Mouse (Mus musculus): ENCODE data around the gene Zbtb5. TPM values are rescaled to one million over a fixed set of nuclear protein-coding genes. Genes with fewer than 3 reads are reported as not detected.
"Not testable (repeated sequence)": the region's sequence is repeated elsewhere in the genome, so short reads cannot be mapped to it uniquely, and the experiment has no call there.

Zbtb5 gene
- polyA plus RNA-seq, 1 experiment = 26.7 TPM

DNA sequence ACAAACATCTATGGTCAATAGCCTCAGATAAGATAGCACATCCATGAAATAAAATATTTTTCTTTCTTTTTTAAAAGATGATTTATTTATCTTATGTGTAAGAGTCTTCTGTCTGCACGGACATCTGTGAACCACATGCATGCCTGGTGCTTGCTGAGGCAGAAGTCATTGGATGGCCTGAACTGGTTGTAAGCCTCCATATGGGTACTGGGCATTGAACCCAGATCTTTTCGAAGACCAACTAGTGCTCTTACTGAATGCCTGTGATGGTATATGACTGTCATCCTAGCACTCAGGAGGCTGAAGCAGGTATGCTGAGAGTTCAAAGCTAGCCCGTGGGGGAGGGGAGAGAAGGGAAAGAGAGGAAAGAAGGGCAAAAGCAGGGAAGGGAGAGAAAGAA lies 14.1 kb downstream of the Zbtb5 start:
- peaks cover 14% of the 10 kb centered on the region for H3K36me3 ChIP-seq (ENCODE audit: control insufficient read depth, insufficient read depth, low read length)
- H3K4me3 ChIP-seq (ENCODE audit: control insufficient read depth, insufficient read depth, low read length) = no peak overlapping the region
- H3K27ac ChIP-seq (ENCODE audit: control insufficient read depth, insufficient read depth, low read length) = no peak overlapping the region
- WGBS = 94% methylated on average over 3 of the region's 3 CpGs
- no peak for DNase-seq
- H3K27me3 ChIP-seq (ENCODE audit: control insufficient read depth, insufficient read depth, low read length) = no peaks in the 10 kb centered on the region
- no peaks in the 10 kb centered on the region for H3K4me1 ChIP-seq (replicated peaks; ENCODE audit: control insufficient read depth, insufficient read depth, low read length)
- TF ChIP-seq POLR2A (IDR thresholded peaks at IDR 0.05; ENCODE audit: control insufficient read depth, extremely low read depth, insufficient read depth, low read length, poor library complexity) (no peak), CTCF (IDR thresholded peaks at IDR 0.05; ENCODE audit: borderline replicate concordance, control insufficient read depth, extremely low read depth, insufficient read depth, low read length, poor library complexity) (no peak)

DNA sequence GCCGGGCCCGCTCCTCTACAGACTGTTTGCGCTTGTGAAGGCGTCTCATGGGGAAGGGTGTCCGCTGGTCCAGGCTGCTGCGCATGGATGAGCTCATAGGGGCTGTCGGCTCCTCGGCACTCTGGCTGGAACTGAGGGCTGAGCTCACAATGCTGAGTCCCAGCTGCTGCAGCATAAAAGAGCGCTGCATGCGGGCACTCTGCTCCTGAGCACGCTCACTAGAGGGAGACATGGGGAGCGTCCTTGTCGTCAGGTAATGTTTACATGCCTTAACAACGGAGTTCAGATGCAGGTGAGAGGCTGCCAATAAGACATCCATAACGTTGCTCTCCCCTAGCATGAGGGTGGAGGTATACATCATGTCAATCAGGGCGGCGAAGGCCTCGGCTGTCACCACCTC lies 17.4 kb downstream of the Zbtb5 start:
- H3K27me3 ChIP-seq (ENCODE audit: control insufficient read depth, insufficient read depth, low read length) = no peaks in the 10 kb centered on the region
- WGBS = 96% methylated on average over 18 of the region's 18 CpGs
- H3K4me1 ChIP-seq (replicated peaks; ENCODE audit: control insufficient read depth, insufficient read depth, low read length) = no peaks in the 10 kb centered on the region
- peaks cover 27% of the 10 kb centered on the region for H3K36me3 ChIP-seq (ENCODE audit: control insufficient read depth, insufficient read depth, low read length)
- no peak overlapping the region for H3K4me3 ChIP-seq (ENCODE audit: control insufficient read depth, insufficient read depth, low read length)
- no peak overlapping the region for H3K27ac ChIP-seq (ENCODE audit: control insufficient read depth, insufficient read depth, low read length)
- DNase-seq = no peak
- TF ChIP-seq CTCF (IDR thresholded peaks at IDR 0.05; ENCODE audit: borderline replicate concordance, control insufficient read depth, extremely low read depth, insufficient read depth, low read length, poor library complexity) (no peak), POLR2A (IDR thresholded peaks at IDR 0.05; ENCODE audit: control insufficient read depth, extremely low read depth, insufficient read depth, low read length, poor library complexity) (no peak)

DNA sequence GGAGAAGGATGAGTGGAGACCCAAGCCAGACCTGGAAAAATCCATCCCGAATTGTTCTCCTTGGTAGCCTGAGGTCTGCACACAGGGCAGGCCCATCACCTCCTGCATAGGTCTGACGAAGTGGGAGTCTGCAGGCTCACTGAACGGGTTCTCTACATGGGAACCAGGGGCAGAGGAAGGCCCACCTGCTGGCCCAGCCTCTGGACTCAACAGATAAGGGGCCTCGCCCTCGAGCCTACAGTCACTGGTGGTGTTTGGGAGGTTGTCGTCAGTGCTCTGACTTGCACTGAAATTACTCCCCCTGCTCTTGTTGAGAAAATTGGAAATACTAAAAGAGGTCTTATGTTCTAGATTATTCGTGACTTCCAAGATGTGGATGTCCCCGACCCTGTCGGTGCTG lies 18.4 kb downstream of the Zbtb5 start:
- no peak for DNase-seq
- 93% methylated on average over 9 of the region's 9 CpGs for WGBS
- peaks cover 27% of the 10 kb centered on the region for H3K36me3 ChIP-seq (ENCODE audit: control insufficient read depth, insufficient read depth, low read length)

DNA sequence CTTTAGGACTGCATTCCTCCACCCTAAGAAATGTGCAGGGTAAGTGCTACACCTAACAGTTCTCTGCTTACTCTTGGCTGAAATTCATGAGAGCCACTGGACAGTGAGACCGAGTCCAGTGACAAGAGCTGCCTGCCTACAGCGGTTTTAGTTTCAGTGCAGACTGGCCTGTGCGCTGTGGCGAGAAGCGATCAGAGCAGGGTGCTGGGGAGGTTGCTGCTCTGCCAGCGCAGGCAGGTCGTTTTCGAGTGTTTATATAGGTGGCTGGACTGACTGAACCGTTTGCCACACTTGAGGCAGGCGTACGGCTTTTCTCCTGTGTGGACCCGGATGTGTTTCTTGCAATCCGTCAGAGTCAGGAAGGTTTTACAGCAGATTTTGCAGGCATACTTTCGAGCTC lies 19.0 kb downstream of the Zbtb5 start:
- H3K4me1 ChIP-seq (replicated peaks; ENCODE audit: control insufficient read depth, insufficient read depth, low read length); H3K4me3 ChIP-seq (ENCODE audit: control insufficient read depth, insufficient read depth, low read length); DNase-seq; H3K27ac ChIP-seq (ENCODE audit: control insufficient read depth, insufficient read depth, low read length); H3K27me3 ChIP-seq (ENCODE audit: control insufficient read depth, insufficient read depth, low read length): not testable (repeated sequence)
- peaks cover 27% of the 10 kb centered on the region for H3K36me3 ChIP-seq (ENCODE audit: control insufficient read depth, insufficient read depth, low read length)
- 93% methylated on average over 14 of the region's 14 CpGs for WGBS

More for the DNA sequence above, 18.4 kb downstream of the Zbtb5 start:
- Histone ChIP-seq H3K27me3 (ENCODE audit: control insufficient read depth, insufficient read depth, low read length) (no peaks in the 10 kb centered on the region), H3K4me1 (replicated peaks; ENCODE audit: control insufficient read depth, insufficient read depth, low read length) (no peaks in the 10 kb centered on the region), H3K4me3 (ENCODE audit: control insufficient read depth, insufficient read depth, low read length) (no peak overlapping the region), H3K27ac (ENCODE audit: control insufficient read depth, insufficient read depth, low read length) (no peak overlapping the region)
- TF ChIP-seq CTCF (IDR thresholded peaks at IDR 0.05; ENCODE audit: borderline replicate concordance, control insufficient read depth, extremely low read depth, insufficient read depth, low read length, poor library complexity) = no peak
- no peak for TF ChIP-seq POLR2A (IDR thresholded peaks at IDR 0.05; ENCODE audit: control insufficient read depth, extremely low read depth, insufficient read depth, low read length, poor library complexity)

DNA sequence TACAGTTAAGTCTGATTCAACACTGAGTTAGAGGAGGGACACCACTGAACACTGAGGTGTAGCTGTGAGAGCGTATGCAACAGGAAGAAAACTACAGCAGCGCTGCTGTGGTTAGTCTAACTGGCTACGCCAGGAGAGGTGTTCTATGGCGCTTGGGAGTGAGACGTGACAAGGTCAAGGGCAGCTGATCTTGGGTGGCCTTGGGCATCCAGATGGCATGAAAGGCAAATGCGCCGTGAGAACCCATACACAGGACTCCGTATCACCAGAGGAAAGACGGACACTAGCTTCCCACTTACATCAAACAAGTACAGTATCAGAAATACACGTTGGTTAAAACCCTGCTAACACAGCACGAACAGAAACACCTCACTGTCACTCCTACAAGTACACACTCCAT lies 19.9 kb downstream of the Zbtb5 start:
- H3K4me3 ChIP-seq (ENCODE audit: control insufficient read depth, insufficient read depth, low read length) = not testable (repeated sequence)
- WGBS = 94% methylated on average over 11 of the region's 11 CpGs

DNA sequence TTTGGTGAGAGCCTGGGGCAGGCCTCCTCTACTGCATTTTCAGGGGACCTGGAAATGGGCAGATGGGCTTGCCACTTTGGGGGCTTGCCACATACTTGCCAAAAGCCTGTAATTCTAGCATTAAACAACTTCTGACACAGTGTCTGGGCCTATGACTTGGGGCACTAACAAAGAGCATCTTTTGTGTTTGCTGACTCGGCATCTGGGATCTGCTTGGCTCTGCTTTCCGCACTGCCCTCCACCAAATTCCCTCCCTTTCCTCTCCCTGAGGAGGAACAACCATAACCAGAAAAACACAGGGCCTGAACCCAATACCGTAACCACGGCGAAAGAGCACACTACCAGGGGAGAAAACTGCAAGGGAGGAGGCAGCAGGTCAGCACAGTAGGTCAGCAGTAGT lies 21.7 kb downstream of the Zbtb5 start:
- WGBS = 94% methylated on average over 5 of the region's 5 CpGs
- no peaks in the 10 kb centered on the region for H3K27me3 ChIP-seq (ENCODE audit: control insufficient read depth, insufficient read depth, low read length)
- H3K4me3 ChIP-seq (ENCODE audit: control insufficient read depth, insufficient read depth, low read length) = no peak overlapping the region
- peak overlapping the region; percentile 9; the same call in 1 of the 2 replicates for H3K27ac ChIP-seq (ENCODE audit: control insufficient read depth, insufficient read depth, low read length)
- TF ChIP-seq POLR2A (IDR thresholded peaks at IDR 0.05; ENCODE audit: control insufficient read depth, extremely low read depth, insufficient read depth, low read length, poor library complexity) = no peak
- no peak for TF ChIP-seq CTCF (IDR thresholded peaks at IDR 0.05; ENCODE audit: borderline replicate concordance, control insufficient read depth, extremely low read depth, insufficient read depth, low read length, poor library complexity)
- no peaks in the 10 kb centered on the region for H3K4me1 ChIP-seq (replicated peaks; ENCODE audit: control insufficient read depth, insufficient read depth, low read length)
- no peak for DNase-seq
- H3K36me3 ChIP-seq (ENCODE audit: control insufficient read depth, insufficient read depth, low read length) = peaks cover 27% of the 10 kb centered on the region

More for the DNA sequence above, 19.9 kb downstream of the Zbtb5 start:
- peaks cover 27% of the 10 kb centered on the region for H3K36me3 ChIP-seq (ENCODE audit: control insufficient read depth, insufficient read depth, low read length)
- DNase-seq; H3K27me3 ChIP-seq (ENCODE audit: control insufficient read depth, insufficient read depth, low read length); H3K27ac ChIP-seq (ENCODE audit: control insufficient read depth, insufficient read depth, low read length); H3K4me1 ChIP-seq (replicated peaks; ENCODE audit: control insufficient read depth, insufficient read depth, low read length): not testable (repeated sequence)

DNA sequence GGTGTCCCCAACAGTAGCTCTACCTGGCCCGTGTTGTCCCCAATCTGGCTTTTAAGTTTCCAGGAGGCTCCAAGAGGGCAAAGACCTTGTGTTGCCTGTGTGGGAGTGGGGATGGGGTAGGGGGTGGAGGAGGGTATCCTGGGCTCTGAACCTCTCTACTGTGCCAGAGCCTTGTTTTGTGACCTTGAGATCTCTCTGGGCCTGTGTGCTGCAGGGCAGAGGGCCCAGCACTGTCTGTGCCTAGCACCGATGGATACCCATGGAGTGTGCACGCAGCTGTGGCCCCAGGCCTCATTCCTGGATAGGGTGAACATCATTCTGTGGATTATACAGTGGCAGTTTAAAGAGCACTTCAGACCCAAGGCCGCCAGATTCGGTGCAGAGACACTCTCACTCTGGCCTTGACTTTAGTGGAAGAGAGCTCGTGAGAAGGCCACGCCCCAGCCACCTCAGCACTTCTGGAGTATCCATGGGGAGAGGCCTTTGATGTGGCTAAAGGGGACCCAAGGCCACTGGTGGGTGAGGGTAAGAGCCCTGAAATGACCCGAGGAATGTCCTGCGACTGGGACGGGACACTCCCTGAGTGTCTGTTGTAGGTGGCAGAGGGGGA lies 29.0 kb downstream of the Zbtb5 start:
- H3K4me3 ChIP-seq (ENCODE audit: control insufficient read depth, insufficient read depth, low read length) = no peak overlapping the region
- peaks cover 13% of the 10 kb centered on the region for H3K4me1 ChIP-seq (replicated peaks; ENCODE audit: control insufficient read depth, insufficient read depth, low read length)
- H3K27ac ChIP-seq (ENCODE audit: control insufficient read depth, insufficient read depth, low read length) = no peak overlapping the region
- WGBS = 96% methylated on average over 10 of the region's 10 CpGs
- TF ChIP-seq CTCF (IDR thresholded peaks at IDR 0.05; ENCODE audit: borderline replicate concordance, control insufficient read depth, extremely low read depth, insufficient read depth, low read length, poor library complexity) (no peak), POLR2A (IDR thresholded peaks at IDR 0.05; ENCODE audit: control insufficient read depth, extremely low read depth, insufficient read depth, low read length, poor library complexity) (no peak)
- H3K36me3 ChIP-seq (ENCODE audit: control insufficient read depth, insufficient read depth, low read length) = no peaks in the 10 kb centered on the region
- DNase-seq = no peak
- H3K27me3 ChIP-seq (ENCODE audit: control insufficient read depth, insufficient read depth, low read length) = no peaks in the 10 kb centered on the region

All from thymus, adult 2 months (tissue).